Comparison of ENCODE assay signal across 10 mouse cellular contexts in the genomic region with DNA sequence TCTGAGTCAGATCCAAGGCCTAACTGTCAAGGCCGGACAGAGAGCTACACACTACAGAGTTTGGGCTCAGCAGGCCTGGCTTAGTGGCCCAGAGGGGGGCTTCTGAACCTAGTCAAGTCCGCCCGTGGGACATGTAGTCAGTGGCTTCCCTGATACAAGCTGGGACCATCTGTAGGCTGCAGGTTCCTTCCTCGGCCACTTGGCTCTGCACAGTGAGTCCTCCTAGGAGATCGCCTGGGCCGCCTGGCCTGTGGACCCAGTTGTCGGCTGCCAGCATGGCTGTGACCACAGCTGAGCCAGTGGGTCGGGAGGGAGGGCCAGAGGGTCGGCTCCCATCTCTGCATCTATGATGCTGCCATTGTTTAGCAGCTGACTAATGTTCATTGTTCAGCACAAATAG. TPM values are rescaled to one million over a fixed set of nuclear protein-coding genes. Genes with fewer than 3 reads are reported as not detected.
DNase-seq lines count a peak whose midpoint lies in the region; ATAC-seq and TF ChIP-seq lines count a peak whose summit lies in the region.
"Had no signal": no experiment of that assay in that cellular context is flagged by ENCODE, and none has a peak within 500 bp of the region (broad histone marks: within the 10 kb centered on the region; RNA-seq: fewer than 3 reads in every experiment).

No protein-coding gene starts in this region.

- WGBS in forebrain, embryonic 12.5 days = 20% methylated on average over 9 of the region's 9 CpGs
- WGBS in midbrain, embryonic 10.5 days = 25% methylated on average over 9 of the region's 9 CpGs

- H3K4me1 ChIP-seq in E14TG2a.4 (replicated peaks; ENCODE audit: low read depth, low read length) = peaks cover 75% of the 10 kb centered on the region
- H3K4me1 ChIP-seq in forebrain, embryonic 12.5 days = peaks cover 68% of the 10 kb centered on the region
- H3K4me1 ChIP-seq in midbrain, embryonic 10.5 days = peaks cover 77% of the 10 kb centered on the region

- H3K27ac ChIP-seq in forebrain, embryonic 12.5 days = peak overlapping the region; percentile 98; the same call in 1 of the 2 replicates
- peak overlapping the region; percentile 98 for H3K27ac ChIP-seq in midbrain, embryonic 10.5 days (replicated peaks)

- 0 out of 2 replicates have a peak overlapping the region, but pooled peaks have one; percentile 10 for H3K4me3 ChIP-seq in E14TG2a.4 (replicated peaks; ENCODE audit: low read length)
- peak overlapping the region; percentile 90 for H3K4me3 ChIP-seq in forebrain, embryonic 12.5 days (replicated peaks)
- peak overlapping the region; percentile 98 for H3K4me3 ChIP-seq in midbrain, embryonic 10.5 days
- H3K4me3 ChIP-seq: megakaryocyte, embryonic 14.5 days had no signal

- TF ChIP-seq CTCF in E14TG2a.4 (conservative IDR thresholded peaks at IDR 0.05; ENCODE audit: low read length) = no peak

- intact Hi-C loops in heart, postnatal 36 days (cut with DNase I) = loop anchor here (5.0 kb wide), 1 partner anchor 95 kb away; no protein-coding TSS in a partner anchor

- peaks cover 39% of the 10 kb centered on the region for H3K27me3 ChIP-seq in E14TG2a.4 (ENCODE audit: insufficient read depth, low read length)
- H3K27me3 ChIP-seq in forebrain, embryonic 12.5 days = peaks cover 3% of the 10 kb centered on the region; the same call in 1 of the 2 replicates
- peaks cover 16% of the 10 kb centered on the region; the same call in 1 of the 2 replicates for H3K27me3 ChIP-seq in midbrain, embryonic 10.5 days (ENCODE audit: low read depth, poor library complexity, severe bottlenecking)

- peak overlapping the region; percentile 98 for H3K9ac ChIP-seq in forebrain, embryonic 12.5 days

- peak; percentile 60 for DNase-seq in adrenal gland, adult 2 months
- DNase-seq in adrenal gland, adult 8-10 months = no peak
- DNase-seq in midbrain, embryonic 10.5 days (ENCODE audit: low spot score) = peak; percentile 33
- no peak for DNase-seq in heart, postnatal 36 days
- DNase-seq in embryo, embryonic 10 days (ENCODE audit: low spot score) = no peak
- DNase-seq: heart, postnatal 10 days had no signal

- no peaks in the 10 kb centered on the region for H3K9me3 ChIP-seq in E14TG2a.4 (ENCODE audit: low read length)
- H3K9me3 ChIP-seq in forebrain, embryonic 12.5 days = no peaks in the 10 kb centered on the region
- H3K9me3 ChIP-seq in midbrain, embryonic 10.5 days (replicated peaks) = no peaks in the 10 kb centered on the region
- H3K9me3 ChIP-seq: megakaryocyte, embryonic 14.5 days had no signal

- peaks cover 17% of the 10 kb centered on the region; the same call in 1 of the 2 replicates for H3K36me3 ChIP-seq in E14TG2a.4 (ENCODE audit: insufficient read depth, low read length)
- H3K36me3 ChIP-seq in forebrain, embryonic 12.5 days (replicated peaks) = 0 out of 2 replicates have a peak, but pooled peaks cover 10% of the 10 kb centered on the region
- peaks cover 36% of the 10 kb centered on the region for H3K36me3 ChIP-seq in midbrain, embryonic 10.5 days

- peak overlapping the region; percentile 88 for H3K4me2 ChIP-seq in forebrain, embryonic 12.5 days

- ATAC-seq in forebrain, embryonic 12.5 days (ENCODE audit: low FRiP score) = no peak
- ATAC-seq in megakaryocyte progenitor cell, adult 5-6 weeks (replicated peaks; ENCODE audit: poor library complexity) = no peak

RNA-seq across cellular contexts. Expression of gene Nectin1, which starts 3.9 kb away (rescaled TPM):
- 10 to 100 TPM; 24.4 to 50.2 TPM for total RNA-seq in adrenal gland, adult 2 months (2021)
- polyA plus RNA-seq in adrenal gland, adult 2 months (2012; rRNA removed) = 27.7 and 29.3 TPM in 2 replicates
- 10 to 100 TPM; 39.3 to 61.3 (median 50.2) TPM for total RNA-seq in adrenal gland, adult 8-10 months (2022)
- polyA plus RNA-seq in forebrain, embryonic 12.5 days (2016; fragmentation: Nextera tagmentation; extraction: Ambion mirVana) = 11.4 and 12.1 TPM in 2 replicates
- polyA plus RNA-seq in midbrain, embryonic 10.5 days (2016; fragmentation: Nextera tagmentation; extraction: Ambion mirVana) = 6.9 and 7.3 TPM in 2 replicates
- 1 to 10 TPM; 2.6 to 3.1 TPM for total RNA-seq in heart, postnatal 36 days (2021)
- 1.7 and 2.0 TPM in 2 replicates for total RNA-seq in megakaryocyte progenitor cell, adult 5-6 weeks (2015)
- 0.08 and 0.54 TPM in 2 replicates for total RNA-seq in megakaryocyte progenitor cell, adult 5-6 weeks (2017)

Comparison
In these comparisons a context has a peak if more than half of its experiments do, and no peak if none do; other contexts are left out.
1. DNase-seq: peak in adrenal gland, adult 2 months (single experiment) and midbrain, embryonic 10.5 days (single experiment); none in adrenal gland, adult 8-10 months (single experiment), heart, postnatal 36 days (0 of 2) and embryo, embryonic 10 days (single experiment).
2. H3K4me3 ChIP-seq: peak in every context shown above with its lines; median percentile 98 in midbrain, embryonic 10.5 days; 90 in forebrain, embryonic 12.5 days; 10 in E14TG2a.4.
3. RNA of gene Nectin1, which starts 3.9 kb away (total RNA-seq): 39.3 to 61.3 TPM in adrenal gland, adult 8-10 months and 24.4 to 50.2 TPM in adrenal gland, adult 2 months; 2.6 to 3.1 TPM in heart, postnatal 36 days and 0.08 to 2.0 TPM in megakaryocyte progenitor cell, adult 5-6 weeks; every median in the first group is over 4 times any median in the second.